Mouse (Mus musculus): ENCODE data around the gene Tmbim6. TPM values are rescaled to one million over a fixed set of nuclear protein-coding genes. Genes with fewer than 3 reads are reported as not detected.

Gene Tmbim6
- polyA plus RNA-seq (2016; fragmentation: Nextera tagmentation; extraction: Ambion mirVana): 288 and 305 TPM in 2 replicates

GRCm38 (mm10) chr15:99392486-99393385 is at the start of gene Tmbim6:
TSS of gene Tmbim6 (plus strand) at chr15:99392882.
- peak within 1 kb of the TSS; percentile 95 for H3K27ac ChIP-seq (replicated peaks)
- peak within 1 kb of the TSS; percentile 91 for H3K4me3 ChIP-seq
- no peaks in the 10 kb centered on the region for H3K27me3 ChIP-seq (ENCODE audit: low read depth, poor library complexity, severe bottlenecking)
- under 1% methylated on average over 51 of the region's 51 CpGs for WGBS
- H3K4me1 ChIP-seq: peaks cover 49% of the 10 kb centered on the region
- H3K36me3 ChIP-seq: no peaks in the 10 kb centered on the region
- peak; percentile 99 for DNase-seq (ENCODE audit: low spot score)
- H3K9me3 ChIP-seq (replicated peaks): no peaks in the 10 kb centered on the region

GRCm38 (mm10) chr15:99343414-99344147 is 49.1 kb upstream of the Tmbim6 start:
- Histone ChIP-seq H3K27ac (replicated peaks) (peak overlapping the region; percentile 53), H3K9me3 (replicated peaks) (no peaks in the 10 kb centered on the region), H3K4me1 (peaks cover 59% of the 10 kb centered on the region), H3K4me3 (0 out of 2 replicates have a peak overlapping the region, but pooled peaks have one; percentile 0), H3K27me3 (ENCODE audit: low read depth, poor library complexity, severe bottlenecking) (no peaks in the 10 kb centered on the region), H3K36me3 (no peaks in the 10 kb centered on the region)
- no peak for DNase-seq (ENCODE audit: low spot score)
- 70% methylated on average over 5 of the region's 5 CpGs for WGBS

GRCm38 (mm10) chr15:99344148-99344870 is 48.4 kb upstream of the Tmbim6 start:
- H3K27me3 ChIP-seq (ENCODE audit: low read depth, poor library complexity, severe bottlenecking): no peaks in the 10 kb centered on the region
- H3K4me3 ChIP-seq: 0 out of 2 replicates have a peak overlapping the region, but pooled peaks have one; percentile 0
- peak overlapping the region; percentile 53; the same call in 1 of the 2 replicates for H3K27ac ChIP-seq (replicated peaks)
- H3K9me3 ChIP-seq (replicated peaks): no peaks in the 10 kb centered on the region
- H3K4me1 ChIP-seq: peaks cover 54% of the 10 kb centered on the region
- WGBS: 82% methylated on average over 8 of the region's 8 CpGs
- H3K36me3 ChIP-seq: no peaks in the 10 kb centered on the region
- no peak for DNase-seq (ENCODE audit: low spot score)

- WGBS: 78% methylated on average over 4 of the region's 4 CpGs
- H3K27ac ChIP-seq (replicated peaks): no peak overlapping the region
These were observed 47.7 kb upstream of the Tmbim6 start for GRCm38 (mm10) chr15:99344961-99345360.

GRCm38 (mm10) chr15:99351610-99352009 is 41.1 kb upstream of the Tmbim6 start:
- Histone ChIP-seq H3K36me3 (no peaks in the 10 kb centered on the region), H3K27ac (replicated peaks) (no peak overlapping the region), H3K4me1 (peaks cover 4% of the 10 kb centered on the region; the same call in 1 of the 2 replicates), H3K4me3 (no peak overlapping the region), H3K27me3 (ENCODE audit: low read depth, poor library complexity, severe bottlenecking) (no peaks in the 10 kb centered on the region), H3K9me3 (replicated peaks) (no peaks in the 10 kb centered on the region)
- no peak for DNase-seq (ENCODE audit: low spot score)
- WGBS: 86% methylated on average over 6 of the region's 6 CpGs

More at GRCm38 (mm10) chr15:99344961-99345360, 47.7 kb upstream of the Tmbim6 start:
- no peak for DNase-seq (ENCODE audit: low spot score)
- Histone ChIP-seq H3K4me3 (no peak overlapping the region), H3K27me3 (ENCODE audit: low read depth, poor library complexity, severe bottlenecking) (no peaks in the 10 kb centered on the region), H3K36me3 (no peaks in the 10 kb centered on the region), H3K4me1 (peaks cover 47% of the 10 kb centered on the region), H3K9me3 (replicated peaks) (no peaks in the 10 kb centered on the region)

GRCm38 (mm10) chr15:99352306-99352705 is 40.4 kb upstream of the Tmbim6 start:
- Histone ChIP-seq H3K27ac (replicated peaks) (no peak overlapping the region), H3K9me3 (replicated peaks) (no peaks in the 10 kb centered on the region), H3K27me3 (ENCODE audit: low read depth, poor library complexity, severe bottlenecking) (no peaks in the 10 kb centered on the region), H3K4me3 (no peak overlapping the region), H3K36me3 (no peaks in the 10 kb centered on the region), H3K4me1 (peaks cover 4% of the 10 kb centered on the region; the same call in 1 of the 2 replicates)
- 84% methylated on average over 5 of the region's 5 CpGs for WGBS
- no peak for DNase-seq (ENCODE audit: low spot score)

GRCm38 (mm10) chr15:99355660-99356059 is 37.0 kb upstream of the Tmbim6 start:
- Histone ChIP-seq H3K27me3 (ENCODE audit: low read depth, poor library complexity, severe bottlenecking) (no peaks in the 10 kb centered on the region), H3K4me1 (peaks cover 4% of the 10 kb centered on the region; the same call in 1 of the 2 replicates), H3K27ac (replicated peaks) (no peak overlapping the region; the same call in 1 of the 2 replicates), H3K9me3 (replicated peaks) (no peaks in the 10 kb centered on the region), H3K36me3 (no peaks in the 10 kb centered on the region), H3K4me3 (no peak overlapping the region)
- no peak for DNase-seq (ENCODE audit: low spot score)
- 84% methylated on average over 6 of the region's 6 CpGs for WGBS

- WGBS: 89% methylated on average over 6 of the region's 6 CpGs
- Histone ChIP-seq H3K36me3 (no peaks in the 10 kb centered on the region), H3K9me3 (replicated peaks) (no peaks in the 10 kb centered on the region), H3K4me3 (no peak overlapping the region), H3K27ac (replicated peaks) (no peak overlapping the region), H3K4me1 (peaks cover 4% of the 10 kb centered on the region; the same call in 1 of the 2 replicates), H3K27me3 (ENCODE audit: low read depth, poor library complexity, severe bottlenecking) (no peaks in the 10 kb centered on the region)
- no peak for DNase-seq (ENCODE audit: low spot score)
These were observed 36.2 kb upstream of the Tmbim6 start for GRCm38 (mm10) chr15:99356462-99356861.

- Histone ChIP-seq H3K4me3 (no peak overlapping the region), H3K27me3 (ENCODE audit: low read depth, poor library complexity, severe bottlenecking) (no peaks in the 10 kb centered on the region), H3K4me1 (peaks cover 4% of the 10 kb centered on the region; the same call in 1 of the 2 replicates), H3K9me3 (replicated peaks) (no peaks in the 10 kb centered on the region), H3K36me3 (no peaks in the 10 kb centered on the region), H3K27ac (replicated peaks) (no peak overlapping the region)
- WGBS: 89% methylated on average over 9 of the region's 9 CpGs
- no peak for DNase-seq (ENCODE audit: low spot score)
These were observed 33.7 kb upstream of the Tmbim6 start for GRCm38 (mm10) chr15:99358952-99359351.

GRCm38 (mm10) chr15:99364022-99364530 is 28.6 kb upstream of the Tmbim6 start:
- no peak for DNase-seq (ENCODE audit: low spot score)
- H3K4me3 ChIP-seq: no peak overlapping the region

GRCm38 (mm10) chr15:99364921-99365320 is 27.8 kb upstream of the Tmbim6 start:
- Histone ChIP-seq H3K27ac (replicated peaks) (no peak overlapping the region), H3K4me3 (no peak overlapping the region), H3K27me3 (ENCODE audit: low read depth, poor library complexity, severe bottlenecking) (0 out of 2 replicates have a peak, but pooled peaks cover 11% of the 10 kb centered on the region), H3K4me1 (peaks cover 27% of the 10 kb centered on the region), H3K9me3 (replicated peaks) (no peaks in the 10 kb centered on the region), H3K36me3 (no peaks in the 10 kb centered on the region)
- no peak for DNase-seq (ENCODE audit: low spot score)
- WGBS: 78% methylated on average over 8 of the region's 8 CpGs

More at GRCm38 (mm10) chr15:99364022-99364530, 28.6 kb upstream of the Tmbim6 start:
- H3K9me3 ChIP-seq (replicated peaks): no peaks in the 10 kb centered on the region
- 0 out of 2 replicates have a peak, but pooled peaks cover 11% of the 10 kb centered on the region for H3K27me3 ChIP-seq (ENCODE audit: low read depth, poor library complexity, severe bottlenecking)
- H3K4me1 ChIP-seq: peaks cover 18% of the 10 kb centered on the region
- WGBS: 72% methylated on average over 7 of the region's 7 CpGs
- no peaks in the 10 kb centered on the region for H3K36me3 ChIP-seq
- no peak overlapping the region for H3K27ac ChIP-seq (replicated peaks)

Data from midbrain, embryonic 10.5 days (tissue).